Mouse (Mus musculus) gastrocnemius, postnatal 14 days (tissue): Measurements from ENCODE around the gene Ccdc13. TPM values are rescaled to one million over a fixed set of nuclear protein-coding genes. Genes with fewer than 3 reads are reported as not detected.
A peak's percentile ranks its signal among the peaks of the same experiment; 100 is the strongest.

Source experiments
- DNase-seq: peaks from one replicate; pipeline ENCODE4 v3.0.0; 2021; ENCODE audit warnings: mixed read lengths
- intact Hi-C: fragments of 180-260 bp; cut with DNase I; formaldehyde crosslinking; loops from one replicate; pipeline ENCODE4 v1.15.1; 2025; ENCODE audit warnings: low total_unique reads
- total RNA-seq, 2 experiments: library from RNA; stranded (reverse); gene quantifications; 2 replicates each; pipeline ENCODE4 v1.2.3; 2021

The Ccdc13 gene
- total RNA-seq, 2 experiments from 2014 or later = 0.22 to 0.35 TPM

- intact Hi-C loops = no loop called here
- no peak for DNase-seq
These were observed 29.0 kb downstream of the Ccdc13 start for GRCm38 (mm10) chr9:121810081-121810821.

- intact Hi-C loops = no loop called here
These were observed 30.8 kb downstream of the Ccdc13 start for GRCm38 (mm10) chr9:121808511-121808910.

GRCm38 (mm10) chr9:121807947-121808346 is 31.3 kb downstream of the Ccdc13 start:
- no peak for DNase-seq

More at GRCm38 (mm10) chr9:121808511-121808910, 30.8 kb downstream of the Ccdc13 start:
- DNase-seq = no peak

GRCm38 (mm10) chr9:121807546-121807945 is 31.7 kb downstream of the Ccdc13 start:
- intact Hi-C loops = no loop called here
- no peak for DNase-seq

More at GRCm38 (mm10) chr9:121807947-121808346, 31.3 kb downstream of the Ccdc13 start:
- intact Hi-C loops = no loop called here

- no peak for DNase-seq
- intact Hi-C loops = no loop called here
These were observed 36.5 kb downstream of the Ccdc13 start for GRCm38 (mm10) chr9:121802747-121803146.

GRCm38 (mm10) chr9:121798887-121799520 is 40.3 kb downstream of the Ccdc13 start:
- intact Hi-C loops = no loop called here
- no peak for DNase-seq

GRCm38 (mm10) chr9:121797722-121798121 is 41.5 kb downstream of the Ccdc13 start:
- DNase-seq = no peak
- intact Hi-C loops = no loop called here

GRCm38 (mm10) chr9:121794972-121795539 is 44.2 kb downstream of the Ccdc13 start:
- no peak for DNase-seq
- intact Hi-C loops = no loop called here

GRCm38 (mm10) chr9:121791757-121792521 is 47.3 kb downstream of the Ccdc13 start, which contains the start of gene Hhatl:
Gene Hhatl, minus strand, starts transcription at chr9:121792507.
- intact Hi-C loops = no loop called here
- DNase-seq = peak; percentile 67

- intact Hi-C loops = no loop called here
- peak; percentile 93 for DNase-seq
These were observed 48.1 kb downstream of the Ccdc13 start for GRCm38 (mm10) chr9:121791206-121791605.

GRCm38 (mm10) chr9:121786359-121786758 is 52.9 kb downstream of the Ccdc13 start:
- intact Hi-C loops = no loop called here
- DNase-seq = no peak

- DNase-seq = no peak
- intact Hi-C loops = no loop called here
These were observed 54.0 kb downstream of the Ccdc13 start for GRCm38 (mm10) chr9:121785261-121785660.

GRCm38 (mm10) chr9:121784801-121785200 is 54.5 kb downstream of the Ccdc13 start:
- intact Hi-C loops = no loop called here
- DNase-seq = no peak

- DNase-seq = peak; percentile 67
These were observed 61.1 kb downstream of the Ccdc13 start for GRCm38 (mm10) chr9:121778066-121778624.

GRCm38 (mm10) chr9:121777484-121778065 is 61.7 kb downstream of the Ccdc13 start, which contains the start of gene Klhl40:
Gene Klhl40, plus strand, starts transcription at chr9:121777607.
- intact Hi-C loops = no loop called here
- DNase-seq = peak; percentile 66

More at GRCm38 (mm10) chr9:121778066-121778624, 61.1 kb downstream of the Ccdc13 start:
- intact Hi-C loops = no loop called here

- DNase-seq = no peak
- intact Hi-C loops = no loop called here
These were observed 62.8 kb downstream of the Ccdc13 start for GRCm38 (mm10) chr9:121776511-121776910.

GRCm38 (mm10) chr9:121775951-121776350 is 63.3 kb downstream of the Ccdc13 start:
- intact Hi-C loops = no loop called here
- DNase-seq = no peak

- intact Hi-C loops = no loop called here
- DNase-seq = no peak
These were observed 66.8 kb downstream of the Ccdc13 start for GRCm38 (mm10) chr9:121772412-121772811.
